Mouse (Mus musculus) left cerebral cortex, adult 6 months (tissue): Measurements from ENCODE around the gene Galr3. TPM values are rescaled to one million over a fixed set of nuclear protein-coding genes. Genes with fewer than 3 reads are reported as not detected.

Experiments used
- long read RNA-seq, 2 experiments: library from polyadenylated mRNA; unstranded; transcript quantifications; one replicate each; pipeline ENCODE4 v2.0.0; 2019 to 2020
- polyA plus RNA-seq: library from polyadenylated mRNA; unstranded; fragments of <200 nt; fragmentation: Nextera tagmentation; gene quantifications from 2 replicates; pipeline ENCODE4 v1.2.3, GENCODE M21; 2021

Gene Galr3
- 0.16 and 0.34 TPM in 2 replicates for polyA plus RNA-seq
- long read RNA-seq, experiment 1, partial matches to known transcripts = 0 of 3 reads
- long read RNA-seq, experiment 1, other reads (novel, unspliced or antisense) = 3 of 3 reads
- long read RNA-seq, experiment 2 = 0 reads

GRCm38 (mm10) chr15:79041585-79041984, at the start of gene Galr3:
Gene Galr3 (plus strand): TSS chr15:79041885.

DNA sequence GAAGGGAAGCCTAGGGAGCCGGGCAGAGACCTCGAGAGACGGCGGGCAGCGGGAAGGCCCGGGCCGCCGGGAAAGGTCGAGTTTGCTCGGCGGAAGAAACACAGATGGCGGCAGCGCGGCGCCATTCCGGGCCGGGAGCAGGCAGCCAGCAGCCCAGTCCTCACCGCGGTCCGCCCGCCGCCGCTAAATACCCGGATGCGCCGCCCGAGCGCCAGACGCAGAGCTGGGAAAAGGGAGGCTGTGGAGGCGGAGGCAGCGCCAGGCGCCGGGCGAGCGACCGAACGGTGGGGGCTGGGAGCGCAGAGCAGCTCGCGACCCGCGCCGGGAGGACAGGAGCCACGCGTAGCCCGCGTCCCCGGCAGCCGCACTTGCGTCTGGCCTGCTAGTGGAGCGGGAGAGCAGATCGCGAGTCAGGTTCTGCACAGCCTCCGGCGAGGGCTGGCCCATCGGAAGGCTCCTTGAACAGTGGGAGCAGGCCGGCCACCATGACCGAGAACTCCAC, 13.4 kb upstream of the Galr3 start, which contains the start of gene H1f0:
Gene H1f0, plus strand, starts transcription at position 214 of the 502 bp plus-strand sequence.

DNA sequence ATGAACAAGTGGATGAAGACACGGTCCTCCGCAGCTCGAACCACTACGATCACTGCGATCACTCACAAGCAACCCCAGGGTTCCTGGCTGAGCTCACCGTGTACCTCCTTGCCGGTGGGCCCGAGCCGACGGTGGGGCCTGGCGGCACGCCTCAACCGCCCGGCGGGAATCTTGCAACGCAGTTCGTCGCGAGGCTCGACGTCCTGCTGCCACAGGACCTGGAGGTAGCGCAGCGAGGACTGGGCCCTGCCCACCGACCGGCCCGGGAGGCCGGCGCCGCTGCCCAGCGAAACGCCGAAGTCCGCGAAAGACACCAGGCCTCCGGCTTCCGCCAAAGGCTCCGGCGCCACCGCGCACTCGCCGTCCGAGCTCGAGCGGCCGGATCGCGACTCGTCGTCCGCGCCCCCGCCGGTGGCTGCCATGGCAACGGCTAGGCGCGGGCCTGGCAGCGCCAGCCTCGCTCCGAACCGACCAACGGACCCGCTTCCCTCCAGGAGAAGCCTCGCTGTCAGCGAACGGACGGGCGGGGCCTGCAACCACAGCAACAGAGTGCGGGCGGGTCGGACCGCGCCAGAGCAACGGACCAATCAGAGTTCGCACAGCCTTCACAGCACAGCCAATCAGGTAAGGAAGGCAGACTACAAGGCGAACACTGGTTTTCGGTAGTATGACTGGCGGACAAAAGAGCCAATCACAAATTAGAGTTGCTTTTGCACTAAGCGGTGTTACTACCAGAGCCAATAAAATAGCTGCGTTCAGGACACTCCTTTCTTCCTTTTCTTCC, 20.9 kb downstream of the Galr3 start, which contains the start of gene Ankrd54:
Gene Ankrd54, minus strand, starts transcription at position 518 of the 784 bp plus-strand sequence.

DNA sequence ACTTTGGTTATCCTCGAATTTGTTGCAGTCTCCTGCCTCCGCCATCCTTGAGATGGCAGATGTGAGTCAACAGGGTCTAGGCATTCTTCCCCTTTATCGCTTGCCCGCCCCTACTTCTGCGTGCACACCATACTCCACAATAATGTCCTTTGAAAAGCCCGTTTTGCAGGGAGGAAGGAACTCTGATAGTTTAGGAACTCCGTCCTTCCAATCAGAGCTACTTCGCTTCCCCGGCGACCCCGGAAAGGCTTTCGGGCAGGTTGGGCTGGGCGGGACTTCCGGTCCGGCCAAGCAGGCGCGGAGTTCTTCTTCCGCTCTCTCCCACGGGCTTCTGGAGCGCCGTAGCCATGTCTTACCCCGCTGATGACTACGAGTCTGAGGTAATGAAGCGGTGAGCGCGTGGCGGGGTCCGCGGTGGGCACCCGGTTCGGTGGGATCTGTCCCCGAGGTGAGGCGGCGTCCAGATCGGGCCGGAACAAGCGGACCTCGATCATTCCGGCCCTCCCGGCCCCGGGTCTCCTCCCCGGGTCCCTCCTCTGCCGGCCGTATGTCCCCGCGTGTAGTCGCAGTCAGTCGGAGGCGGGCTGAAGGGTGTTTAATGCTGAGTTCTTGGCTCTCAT, 33.3 kb downstream of the Galr3 start, which contains the start of gene Eif3l:
Gene Eif3l, plus strand, starts transcription at position 267 of the 620 bp plus-strand sequence.

Other genes with a start within 250 kb of the Galr3 start
- 0.65 and 1.0 TPM in 2 replicates for gene Card10, start 238.8 kb upstream of the Galr3 start, polyA plus RNA-seq
- 16.2 and 25.4 TPM in 2 replicates for gene Cdc42ep1, start 199.3 kb upstream of the Galr3 start, polyA plus RNA-seq
- 0.36 and 0.77 TPM in 2 replicates for gene Lgals2, start 186.4 kb upstream of the Galr3 start, polyA plus RNA-seq
- 5.6 and 30.0 TPM in 2 replicates for gene Gga1, start 164.7 kb upstream of the Galr3 start, polyA plus RNA-seq
- 0.13 and 0.29 TPM in 2 replicates for gene Gm49510, start 142.2 kb upstream of the Galr3 start, polyA plus RNA-seq
- gene Sh3bp1, start 142.1 kb upstream of the Galr3 start, polyA plus RNA-seq = 3.0 and 5.8 TPM in 2 replicates
- 65.2 and 218 TPM in 2 replicates for gene Pdxp, start 128.0 kb upstream of the Galr3 start, polyA plus RNA-seq
- 87.8 and 99.7 TPM in 2 replicates for gene Lgals1, start 115.2 kb upstream of the Galr3 start, polyA plus RNA-seq
- 51.6 and 60.7 TPM in 2 replicates for gene Nol12, start 107.0 kb upstream of the Galr3 start, polyA plus RNA-seq
- gene Triobp, start 94.2 kb upstream of the Galr3 start, polyA plus RNA-seq = 3.9 and 5.3 TPM in 2 replicates
- gene H1f0, start 13.4 kb upstream of the Galr3 start, polyA plus RNA-seq = 61.5 and 63.8 TPM in 2 replicates
- gene Ankrd54, start 21.0 kb downstream of the Galr3 start, polyA plus RNA-seq = 22.1 and 28.1 TPM in 2 replicates
- 90.8 and 101 TPM in 2 replicates for gene Eif3l, start 33.3 kb downstream of the Galr3 start, polyA plus RNA-seq
- gene Micall1, start 67.0 kb downstream of the Galr3 start, polyA plus RNA-seq = 2.9 and 6.4 TPM in 2 replicates
- 149 and 159 TPM in 2 replicates for gene Polr2f, start 99.1 kb downstream of the Galr3 start, polyA plus RNA-seq
- gene 1700088E04Rik, start 99.4 kb downstream of the Galr3 start, polyA plus RNA-seq = 16.3 and 16.6 TPM in 2 replicates
- 6.5 and 34.2 TPM in 2 replicates for gene Sox10, start 123.4 kb downstream of the Galr3 start, polyA plus RNA-seq
- gene Pick1, start 187.3 kb downstream of the Galr3 start, polyA plus RNA-seq = 19.2 and 25.6 TPM in 2 replicates
- gene Gm49486, start 187.5 kb downstream of the Galr3 start, polyA plus RNA-seq = 0.15 and 0.39 TPM in 2 replicates
- 0.30 TPM in 1 of 2 replicates, not detected in the other for gene Slc16a8, start 212.9 kb downstream of the Galr3 start, polyA plus RNA-seq
- gene Baiap2l2, start 243.7 kb downstream of the Galr3 start, polyA plus RNA-seq = 2.3 and 6.7 TPM in 2 replicates